Mouse (Mus musculus): ENCODE data around the gene Csnk1g1.
A peak's percentile ranks its signal among the peaks of the same experiment; 100 is the strongest.

DNA sequence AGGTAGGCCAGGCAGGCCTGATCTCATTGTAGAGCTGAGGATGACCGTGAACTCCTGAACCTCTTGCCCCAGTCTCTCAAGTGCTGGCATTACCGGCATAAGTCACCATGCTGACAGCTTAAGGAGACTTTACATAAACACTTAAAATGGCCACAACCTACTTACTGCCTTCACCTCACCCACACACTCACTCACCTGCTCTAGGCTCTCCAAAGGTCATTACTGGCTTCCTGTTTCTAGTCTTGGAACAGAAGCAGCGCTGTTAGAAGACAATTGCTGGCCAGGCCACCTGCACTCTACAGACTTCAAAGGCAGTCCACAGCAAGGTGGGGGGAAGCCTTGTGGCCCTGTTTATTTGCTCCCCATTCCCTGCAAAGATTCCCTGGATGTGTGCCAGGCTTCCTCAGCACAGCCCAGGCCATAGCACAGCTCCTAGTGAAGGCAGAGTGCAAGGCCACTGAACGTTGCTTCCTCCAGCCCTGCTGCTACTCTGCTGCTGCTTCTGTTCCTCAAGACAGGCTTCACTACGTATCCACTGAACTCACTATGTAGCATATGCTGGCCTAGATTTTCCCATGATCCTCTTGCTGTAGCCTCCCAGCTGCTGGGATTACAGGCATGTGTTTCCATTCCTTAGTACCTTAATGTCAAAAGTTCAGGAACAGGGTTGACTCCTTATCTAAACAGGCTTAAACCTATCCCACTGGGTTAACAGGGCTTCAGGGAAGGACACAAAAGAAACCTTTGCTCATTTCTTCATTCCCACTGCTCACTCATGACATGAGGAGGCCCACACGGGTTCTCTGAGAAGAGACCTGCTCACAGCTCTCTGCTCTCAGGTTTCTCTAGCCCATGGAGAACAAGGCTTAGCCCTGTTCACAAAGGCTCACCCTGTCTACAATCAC lies 182.9 kb downstream of the Csnk1g1 start:
- peak; percentile 14 for TF ChIP-seq POLR2A (IDR thresholded peaks at IDR 0.05; ENCODE audit: insufficient read length, low read depth)
- no peak for TF ChIP-seq POLR2AphosphoS2 (IDR thresholded peaks at IDR 0.05; ENCODE audit: insufficient read length, low read depth)
- no peak for TF ChIP-seq MAX (IDR thresholded peaks at IDR 0.05; ENCODE audit: low read depth)
- TF ChIP-seq MYOD1 (IDR thresholded peaks at IDR 0.05; ENCODE audit: control insufficient read depth in 1 of 3, insufficient read length in 2 of 3, low read depth in 2 of 3), result no peak
- no peak for TF ChIP-seq CEBPB (IDR thresholded peaks at IDR 0.05; ENCODE audit: insufficient read depth, poor library complexity, severe bottlenecking)
- no peak for TF ChIP-seq TCF3 (IDR thresholded peaks at IDR 0.05; ENCODE audit: insufficient read length, low read depth)
- TF ChIP-seq SRF (IDR thresholded peaks at IDR 0.05; ENCODE audit: control insufficient read depth, insufficient read length, low read depth), result no peak
- no peak for TF ChIP-seq MYOG (IDR thresholded peaks at IDR 0.05; ENCODE audit: control insufficient read depth in 1 of 3, insufficient read depth in 1 of 3, insufficient read length in 2 of 3, low read depth in 2 of 3)
- no peak for TF ChIP-seq E2F4 (IDR thresholded peaks at IDR 0.05; ENCODE audit: insufficient read depth)
- no peak for TF ChIP-seq USF1 (IDR thresholded peaks at IDR 0.05; ENCODE audit: low read depth)
- TF ChIP-seq TCF12 (IDR thresholded peaks at IDR 0.05; ENCODE audit: insufficient read depth, poor library complexity, severe bottlenecking), result no peak
- no peak for TF ChIP-seq REST (IDR thresholded peaks at IDR 0.05; ENCODE audit: insufficient read depth, insufficient read length)

All from myocyte (in vitro differentiated cells).